Mouse (Mus musculus) spleen, adult 2 months (tissue): ENCODE measurements at regions not wholly inside any gene's neighbourhood (a gene's known extent, or its start where the extent isn't known, plus 50 kb on each side); places are given as distances from the start of the nearest gene placed in this dataset.

ENCODE experiments used
- DNase-seq, 2 experiments: peaks; one replicate each; pipeline versions ENCODE4 v3.0.0 to v3.0.0-alpha.2; 2012 to 2021; ENCODE audit warnings: low spot score in 2 of 2, low read depth in 1 of 2
- H3K27ac ChIP-seq: fragments of 200-500 bp; 2 replicates; pipeline ENCODE4 v1.5.1; 2012; ENCODE audit warnings: low read length, inconsistent platforms; ENCODE audit not compliant: insufficient read depth
- H3K27me3 ChIP-seq: fragments of 200-500 bp; 2 replicates; pipeline ENCODE4 v1.6.1; 2012; ENCODE audit warnings: mild to moderate bottlenecking, moderate library complexity, low read length, inconsistent platforms; ENCODE audit not compliant: control insufficient read depth, insufficient read depth
- H3K36me3 ChIP-seq: fragments of 200-500 bp; 2 replicates; pipeline ENCODE4 v1.6.1; 2012; ENCODE audit warnings: mild to moderate bottlenecking, low read length, inconsistent platforms; ENCODE audit not compliant: control insufficient read depth, insufficient read depth
- H3K4me1 ChIP-seq: fragments of 200-500 bp; 2 replicates; pipeline ENCODE4 v1.6.1; 2011; ENCODE audit warnings: inconsistent platforms; ENCODE audit not compliant: control insufficient read depth, insufficient read depth, insufficient read length
- H3K4me3 ChIP-seq: fragments of 200-500 bp; 2 replicates; pipeline ENCODE4 v1.5.1; 2011; ENCODE audit warnings: mild to moderate bottlenecking, inconsistent platforms; ENCODE audit not compliant: insufficient read depth, insufficient read length; ENCODE audit errors: extremely low read depth
- CTCF ChIP-seq: fragments of 200-500 bp; IDR thresholded peaks from 2 replicates; pipeline ENCODE4 v1.5.1; 2011; ENCODE audit warnings: mild to moderate bottlenecking, inconsistent platforms; ENCODE audit not compliant: insufficient read depth, insufficient read length, insufficient replicate concordance; ENCODE audit errors: extremely low read depth
- POLR2A ChIP-seq: fragments of 200-500 bp; IDR thresholded peaks from 2 replicates; pipeline ENCODE4 v1.6.1; 2011; ENCODE audit warnings: low read depth, low read length, inconsistent platforms
- WGBS: fragments of 180-500 bp; shearing (Covaris S2); methylation state at CpG from one replicate; pipeline ENCODE4 v1.1.7; 2018; 5-methylcytosine and 5-hydroxymethylcytosine counted together

- no peak for DNase-seq
- TF ChIP-seq POLR2A (no peak), CTCF (no peak)
- peaks cover 20% of the 10 kb centered on the region for H3K27me3 ChIP-seq
- no peaks in the 10 kb centered on the region; the same call in 1 of the 2 replicates for H3K4me1 ChIP-seq
- no peak overlapping the region for H3K4me3 ChIP-seq
- WGBS, result 10% methylated on average over 18 of the region's 18 CpGs
- no peak overlapping the region for H3K27ac ChIP-seq
- H3K36me3 ChIP-seq, result no peaks in the 10 kb centered on the region
These were observed 318.7 kb downstream of the Parp8 start for GRCm38 (mm10) chr13:116706401-116707330.

- Histone ChIP-seq H3K4me1 (no peaks in the 10 kb centered on the region), H3K36me3 (no peaks in the 10 kb centered on the region), H3K27ac (no peak overlapping the region), H3K4me3 (no peak overlapping the region), H3K27me3 (peaks cover 20% of the 10 kb centered on the region)
- 4% methylated on average over 39 of the region's 39 CpGs for WGBS
- DNase-seq, result no peak
- TF ChIP-seq CTCF (no peak), POLR2A (no peak)
These were observed 319.5 kb downstream of the Parp8 start for GRCm38 (mm10) chr13:116705611-116706386.

DNA sequence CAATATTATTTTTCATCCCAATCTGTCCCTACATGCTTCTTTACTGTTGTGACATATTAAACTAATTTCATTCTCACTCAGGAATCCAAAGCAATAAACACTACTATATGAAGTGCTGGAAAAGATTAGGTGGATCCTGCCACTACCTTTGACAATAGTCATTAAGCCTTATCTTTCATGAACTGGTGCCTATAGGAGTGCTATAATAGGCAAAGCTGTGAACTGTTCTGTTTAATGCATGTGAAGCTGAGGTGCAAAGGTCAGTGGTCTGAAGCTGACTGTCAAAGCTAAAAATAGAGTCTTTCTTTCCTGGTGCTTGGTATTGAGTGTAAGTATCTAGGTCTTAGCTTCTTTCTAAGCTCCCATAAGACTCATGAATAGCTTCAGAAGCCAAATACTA, 336.6 kb downstream of the Parp8 start:
- no peak for DNase-seq
- no peaks in the 10 kb centered on the region for H3K27me3 ChIP-seq
- TF ChIP-seq POLR2A (no peak), CTCF (no peak)
- H3K36me3 ChIP-seq, result no peaks in the 10 kb centered on the region
- no peak overlapping the region for H3K27ac ChIP-seq
- no peaks in the 10 kb centered on the region for H3K4me1 ChIP-seq
- no peak overlapping the region; the same call in 1 of the 2 replicates for H3K4me3 ChIP-seq
